Mouse (Mus musculus): Measurements from ENCODE around the gene Eipr1. TPM values are rescaled to one million over a fixed set of nuclear protein-coding genes. Genes with fewer than 3 reads are reported as not detected.

Gene Eipr1
- polyA plus RNA-seq, 1 experiment: 31.4 TPM

DNA sequence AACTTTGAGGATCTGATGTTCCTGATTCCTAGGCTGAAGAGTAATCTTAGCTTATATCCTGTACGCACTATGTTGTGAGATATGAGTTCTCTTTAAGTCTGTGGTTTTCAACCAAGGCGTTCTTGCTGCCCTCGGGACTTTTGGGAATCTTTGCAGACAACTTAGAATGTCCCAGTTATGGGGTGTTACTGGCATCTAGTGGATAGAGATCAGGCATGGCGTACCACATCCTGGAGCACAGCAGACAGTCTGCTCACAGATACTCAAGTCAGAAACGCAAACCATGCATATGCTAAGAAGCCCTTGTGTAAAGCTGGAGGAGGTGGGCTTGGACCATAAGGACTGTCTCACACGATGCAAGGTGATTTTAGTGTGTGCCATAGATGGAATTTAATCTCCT, 136.1 kb downstream of the Eipr1 start:
- no peak for TF ChIP-seq GATA1 (IDR thresholded peaks at IDR 0.05; ENCODE audit: low read length)

- no peak for TF ChIP-seq GATA1 (IDR thresholded peaks at IDR 0.05; ENCODE audit: low read length)
These were observed 137.6 kb downstream of the Eipr1 start for GRCm38 (mm10) chr12:28889068-28889674.

DNA sequence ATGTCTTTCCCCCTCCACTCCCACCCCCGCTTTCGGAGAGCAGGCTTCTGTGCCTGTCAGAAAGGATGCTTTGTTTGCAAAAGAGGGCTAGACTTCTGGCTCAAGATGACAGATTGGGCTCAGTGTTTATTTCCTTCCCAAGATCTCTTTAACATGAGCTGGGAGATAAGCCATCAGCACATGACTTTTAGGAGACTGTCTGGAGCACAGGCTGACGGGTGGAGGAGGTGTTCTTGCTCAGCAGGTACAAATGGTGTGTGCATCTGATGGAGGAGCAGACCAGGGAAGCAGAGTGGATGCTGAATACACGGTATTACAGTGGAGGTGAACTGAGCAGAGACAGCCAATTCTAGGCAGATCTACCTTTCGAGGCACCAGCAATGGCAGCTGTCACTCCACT, 139.9 kb downstream of the Eipr1 start:
- no peak for TF ChIP-seq GATA1 (IDR thresholded peaks at IDR 0.05; ENCODE audit: low read length)

GRCm38 (mm10) chr12:28896577-28896976, 145.0 kb downstream of the Eipr1 start:
- TF ChIP-seq GATA1 (IDR thresholded peaks at IDR 0.05; ENCODE audit: low read length): no peak

GRCm38 (mm10) chr12:28898307-28898706, 146.7 kb downstream of the Eipr1 start:
- no peak for TF ChIP-seq GATA1 (IDR thresholded peaks at IDR 0.05; ENCODE audit: low read length)

DNA sequence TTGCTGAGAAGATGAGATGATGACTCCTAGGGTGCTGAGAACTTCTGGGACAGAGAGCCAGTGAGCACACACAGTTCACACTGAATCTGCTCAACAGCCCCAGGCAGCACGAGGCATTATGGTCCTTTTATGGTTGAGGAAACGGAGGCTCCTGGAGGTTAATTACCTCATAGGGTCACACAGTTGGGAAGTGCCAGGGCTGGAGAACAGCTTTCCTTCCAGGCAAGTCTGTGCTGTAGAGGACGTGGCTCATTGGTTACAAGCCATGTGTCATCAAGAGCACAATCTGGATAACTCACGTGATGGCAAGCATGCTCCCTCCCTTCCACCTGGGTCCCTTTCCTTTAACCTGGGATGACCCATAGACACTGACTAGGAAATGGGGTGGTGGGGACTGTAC, 148.1 kb downstream of the Eipr1 start:
- no peak for TF ChIP-seq GATA1 (IDR thresholded peaks at IDR 0.05; ENCODE audit: low read length)

GRCm38 (mm10) chr12:28900341-28900740, 148.7 kb downstream of the Eipr1 start:
- TF ChIP-seq GATA1 (IDR thresholded peaks at IDR 0.05; ENCODE audit: low read length): no peak

DNA sequence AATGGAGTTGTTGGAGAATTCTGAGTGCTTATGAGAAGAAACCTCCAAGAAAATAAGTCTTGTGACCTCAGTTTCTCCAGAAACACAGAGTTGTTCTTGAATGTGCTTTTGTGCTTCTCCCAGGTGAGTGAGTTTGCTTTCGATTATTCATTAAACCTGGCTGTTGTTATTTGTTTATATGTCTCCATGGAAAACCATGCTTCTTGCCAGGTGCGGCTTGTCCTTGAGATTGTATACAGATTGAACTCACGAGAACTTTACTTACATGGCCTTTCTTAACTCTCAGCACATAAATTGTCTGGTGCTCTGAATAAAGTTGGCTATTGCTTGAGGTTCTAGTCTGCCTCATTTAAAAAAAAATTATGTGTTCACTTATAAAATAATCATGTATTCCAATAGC, 150.5 kb downstream of the Eipr1 start:
- no peak for TF ChIP-seq GATA1 (IDR thresholded peaks at IDR 0.05; ENCODE audit: low read length)

GRCm38 (mm10) chr12:28903082-28903481, 151.5 kb downstream of the Eipr1 start:
- TF ChIP-seq GATA1 (IDR thresholded peaks at IDR 0.05; ENCODE audit: low read length): no peak

GRCm38 (mm10) chr12:28905486-28905885, 153.9 kb downstream of the Eipr1 start:
- no peak for TF ChIP-seq GATA1 (IDR thresholded peaks at IDR 0.05; ENCODE audit: low read length)

DNA sequence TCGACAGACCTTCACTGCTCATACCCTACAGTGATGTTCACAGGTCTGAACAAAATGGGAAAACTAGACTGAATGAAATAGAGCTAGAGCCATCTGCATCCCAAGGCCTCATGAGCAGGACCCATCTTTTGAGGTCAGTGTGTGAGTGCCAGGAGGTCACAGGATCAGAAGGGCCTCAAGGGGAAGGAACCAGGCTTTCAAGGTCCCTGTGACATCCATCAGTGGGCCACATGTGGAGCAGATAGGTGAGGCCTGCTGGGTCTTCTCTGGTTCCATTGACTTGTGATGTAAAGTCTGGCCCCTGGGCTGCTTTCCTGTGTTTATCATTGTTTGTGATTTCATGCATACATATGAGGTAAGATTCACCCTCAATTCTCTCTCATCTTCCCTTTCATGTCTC, 154.4 kb downstream of the Eipr1 start:
- TF ChIP-seq GATA1 (IDR thresholded peaks at IDR 0.05; ENCODE audit: low read length): no peak

- no peak for TF ChIP-seq GATA1 (IDR thresholded peaks at IDR 0.05; ENCODE audit: low read length)
These were observed 155.2 kb downstream of the Eipr1 start for GRCm38 (mm10) chr12:28906809-28907297.

GRCm38 (mm10) chr12:28907814-28908213, 156.2 kb downstream of the Eipr1 start:
- no peak for TF ChIP-seq GATA1 (IDR thresholded peaks at IDR 0.05; ENCODE audit: low read length)

DNA sequence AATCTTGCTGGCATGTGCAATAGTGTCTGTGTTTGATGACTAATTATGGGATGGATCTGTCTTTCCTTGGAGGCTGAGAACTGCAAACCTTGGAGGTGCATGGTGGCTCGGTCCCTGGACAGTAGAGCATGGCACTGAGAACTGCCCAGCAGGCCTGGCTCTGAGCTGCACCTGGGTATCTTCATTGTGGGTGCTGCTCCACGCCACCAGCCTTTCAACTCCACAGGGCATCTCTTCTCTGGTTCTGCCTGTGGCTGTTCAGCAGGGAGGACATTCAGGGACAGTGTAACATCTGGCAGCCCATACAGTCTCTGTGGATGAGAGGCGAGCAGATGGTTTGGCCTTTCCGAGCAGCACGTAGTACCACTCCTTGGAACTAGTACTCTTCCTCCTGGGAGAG, 158.2 kb downstream of the Eipr1 start:
- TF ChIP-seq GATA1 (IDR thresholded peaks at IDR 0.05; ENCODE audit: low read length): no peak

GRCm38 (mm10) chr12:28910568-28910967, 159.0 kb downstream of the Eipr1 start:
- no peak for TF ChIP-seq GATA1 (IDR thresholded peaks at IDR 0.05; ENCODE audit: low read length)

DNA sequence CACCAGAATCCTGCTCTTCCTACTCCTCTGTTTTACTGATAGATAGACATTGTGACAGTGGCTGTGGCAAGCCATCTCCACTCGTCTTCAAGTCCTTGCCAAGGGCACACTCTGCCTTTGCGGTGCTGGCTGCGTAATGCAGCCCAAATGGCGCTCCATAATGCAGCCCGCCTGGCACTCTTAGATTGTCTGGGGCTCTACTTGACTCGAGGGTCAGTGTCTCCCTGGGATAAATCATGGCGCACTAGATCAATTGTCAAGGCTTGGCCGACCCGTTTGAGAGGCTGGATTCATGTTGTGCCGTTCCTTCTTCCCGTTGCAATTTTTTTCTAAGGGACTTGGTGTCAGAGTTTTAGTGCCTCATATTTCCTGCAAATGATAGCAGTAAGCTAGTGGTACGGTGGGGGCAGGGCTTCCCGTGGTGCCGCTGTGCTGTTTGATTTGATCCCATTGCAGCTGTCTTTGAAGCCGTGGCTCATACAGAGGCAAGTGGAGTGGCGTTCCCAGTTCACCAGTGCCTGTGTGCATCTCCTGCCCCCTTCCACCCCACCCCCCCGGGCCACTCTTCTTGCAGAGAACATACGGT, 160.8 kb downstream of the Eipr1 start:
- no peak for TF ChIP-seq GATA1 (IDR thresholded peaks at IDR 0.05; ENCODE audit: low read length)

DNA sequence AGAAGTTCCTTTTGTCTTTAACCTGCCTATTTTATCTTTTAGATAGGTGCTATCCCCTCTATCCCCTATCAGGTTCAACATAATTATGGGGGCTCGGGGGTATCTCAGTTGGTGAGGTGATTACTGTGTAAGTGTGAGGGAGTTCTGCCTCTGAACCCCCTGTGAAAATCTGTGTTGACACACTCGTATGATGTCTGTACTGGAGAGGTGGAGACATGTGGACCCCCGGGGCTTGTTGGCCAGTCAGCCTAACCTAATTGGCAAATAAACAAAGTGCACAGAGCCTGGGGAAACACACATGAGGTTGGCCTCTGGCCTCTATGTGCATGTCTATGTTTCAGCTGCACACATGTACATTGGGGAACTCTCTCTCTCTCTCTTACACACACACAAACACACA, 161.5 kb downstream of the Eipr1 start:
- no peak for TF ChIP-seq GATA1 (IDR thresholded peaks at IDR 0.05; ENCODE audit: low read length)

Other genes starting within 250 kb of the Eipr1 start
- not detected in 2 replicates for gene Dcdc2c, start 199.4 kb upstream of the Eipr1 start, polyA plus RNA-seq (2012)
- gene Allc, start 169.3 kb upstream of the Eipr1 start, polyA plus RNA-seq (2012): 0.11 and 0.12 TPM in 2 replicates
- 2.4 TPM in 2 replicates for gene Colec11, start 128.4 kb upstream of the Eipr1 start, polyA plus RNA-seq (2012)
- 309 and 363 TPM in 2 replicates for gene Rps7, start 115.8 kb upstream of the Eipr1 start, polyA plus RNA-seq (2012)
- gene Rnaseh1, start 102.2 kb upstream of the Eipr1 start, polyA plus RNA-seq (2012): 23.3 and 23.9 TPM in 2 replicates
- gene Adi1, start 76.6 kb upstream of the Eipr1 start, polyA plus RNA-seq (2012): 26.4 and 36.7 TPM in 2 replicates
- gene Trappc12, start 1.3 kb upstream of the Eipr1 start, polyA plus RNA-seq (2012): 10.9 and 20.8 TPM in 2 replicates

All from G1E-ER4 (cell line).